Mouse (Mus musculus): ENCODE measurements at regions not wholly inside any gene's neighbourhood (a gene's known extent, or its start where the extent isn't known, plus 50 kb on each side); places are given as distances from the start of the nearest gene placed in this dataset.

- Histone ChIP-seq H3K4me1 (ENCODE audit: insufficient read depth, low read length) (peaks cover 30% of the 10 kb centered on the region), H3K9me3 (ENCODE audit: low read length) (no peaks in the 10 kb centered on the region), H3K27ac (ENCODE audit: low read length) (0 out of 2 replicates have a peak overlapping the region, but pooled peaks have one; percentile 24), H3K4me3 (ENCODE audit: low read length) (no peak overlapping the region), H3K4me2 (replicated peaks; ENCODE audit: low read depth, low read length) (no peak overlapping the region), H3K36me3 (ENCODE audit: insufficient read depth, low read length) (no peaks in the 10 kb centered on the region), H3K27me3 (ENCODE audit: insufficient read depth, low read length) (no peaks in the 10 kb centered on the region), H3K9ac (replicated peaks; ENCODE audit: low read length) (no peak overlapping the region)
- WGBS: 34% methylated on average over 1 of the region's 1 CpGs
- peak; percentile 76; the same call in 1 of the 2 replicates for ATAC-seq (ENCODE audit: low FRiP score, low TSS enrichment)
These were observed 497.9 kb downstream of the Ppargc1a start for GRCm38 (mm10) chr5:51069668-51070067.

GRCm38 (mm10) chr5:51045872-51046271 is 521.7 kb downstream of the Ppargc1a start:
- H3K9me3 ChIP-seq (ENCODE audit: low read length): no peaks in the 10 kb centered on the region
- 83% methylated on average over 2 of the region's 2 CpGs for WGBS
- no peaks in the 10 kb centered on the region for H3K36me3 ChIP-seq (ENCODE audit: insufficient read depth, low read length)

GRCm38 (mm10) chr5:51041541-51042217 is 525.8 kb downstream of the Ppargc1a start:
- Histone ChIP-seq H3K36me3 (ENCODE audit: insufficient read depth, low read length) (no peaks in the 10 kb centered on the region), H3K9ac (replicated peaks; ENCODE audit: low read length) (no peak overlapping the region), H3K27ac (ENCODE audit: low read length) (peak overlapping the region; percentile 82), H3K9me3 (ENCODE audit: low read length) (no peaks in the 10 kb centered on the region), H3K4me2 (replicated peaks; ENCODE audit: low read depth, low read length) (no peak overlapping the region), H3K4me1 (ENCODE audit: insufficient read depth, low read length) (no peaks in the 10 kb centered on the region), H3K27me3 (ENCODE audit: insufficient read depth, low read length) (no peaks in the 10 kb centered on the region), H3K4me3 (ENCODE audit: low read length) (no peak overlapping the region)
- no peak for ATAC-seq (ENCODE audit: low FRiP score, low TSS enrichment)
- WGBS: 81% methylated on average over 6 of the region's 6 CpGs

More at GRCm38 (mm10) chr5:51045872-51046271, 521.7 kb downstream of the Ppargc1a start:
- no peak for ATAC-seq (ENCODE audit: low FRiP score, low TSS enrichment)
- H3K9ac ChIP-seq (replicated peaks; ENCODE audit: low read length): no peak overlapping the region
- H3K27ac ChIP-seq (ENCODE audit: low read length): no peak overlapping the region
- no peak overlapping the region for H3K4me3 ChIP-seq (ENCODE audit: low read length)
- no peaks in the 10 kb centered on the region for H3K4me1 ChIP-seq (ENCODE audit: insufficient read depth, low read length)
- no peaks in the 10 kb centered on the region for H3K27me3 ChIP-seq (ENCODE audit: insufficient read depth, low read length)
- no peak overlapping the region for H3K4me2 ChIP-seq (replicated peaks; ENCODE audit: low read depth, low read length)

- 74% methylated on average over 6 of the region's 6 CpGs for WGBS
- H3K9me3 ChIP-seq (ENCODE audit: low read length): no peaks in the 10 kb centered on the region
- peak; percentile 40; the same call in 1 of the 2 replicates for ATAC-seq (ENCODE audit: low FRiP score, low TSS enrichment)
These were observed 526.6 kb downstream of the Ppargc1a start for GRCm38 (mm10) chr5:51040926-51041325.

GRCm38 (mm10) chr5:51040463-51040862 is 527.1 kb downstream of the Ppargc1a start:
- Histone ChIP-seq H3K9me3 (ENCODE audit: low read length) (no peaks in the 10 kb centered on the region), H3K27ac (ENCODE audit: low read length) (peak overlapping the region; percentile 82; the same call in 1 of the 2 replicates), H3K36me3 (ENCODE audit: insufficient read depth, low read length) (no peaks in the 10 kb centered on the region), H3K9ac (replicated peaks; ENCODE audit: low read length) (no peak overlapping the region), H3K4me1 (ENCODE audit: insufficient read depth, low read length) (no peaks in the 10 kb centered on the region), H3K4me2 (replicated peaks; ENCODE audit: low read depth, low read length) (no peak overlapping the region), H3K27me3 (ENCODE audit: insufficient read depth, low read length) (no peaks in the 10 kb centered on the region), H3K4me3 (ENCODE audit: low read length) (no peak overlapping the region)
- WGBS: 59% methylated on average over 6 of the region's 6 CpGs
- ATAC-seq (ENCODE audit: low FRiP score, low TSS enrichment): peak; percentile 81

More at GRCm38 (mm10) chr5:51040926-51041325, 526.6 kb downstream of the Ppargc1a start:
- H3K4me1 ChIP-seq (ENCODE audit: insufficient read depth, low read length): no peaks in the 10 kb centered on the region
- no peak overlapping the region for H3K9ac ChIP-seq (replicated peaks; ENCODE audit: low read length)
- H3K27ac ChIP-seq (ENCODE audit: low read length): peak overlapping the region; percentile 82
- H3K4me2 ChIP-seq (replicated peaks; ENCODE audit: low read depth, low read length): no peak overlapping the region
- H3K36me3 ChIP-seq (ENCODE audit: insufficient read depth, low read length): no peaks in the 10 kb centered on the region
- H3K4me3 ChIP-seq (ENCODE audit: low read length): no peak overlapping the region
- H3K27me3 ChIP-seq (ENCODE audit: insufficient read depth, low read length): no peaks in the 10 kb centered on the region

GRCm38 (mm10) chr5:51039713-51040178 is 527.8 kb downstream of the Ppargc1a start:
- peak overlapping the region; percentile 82; the same call in 1 of the 2 replicates for H3K27ac ChIP-seq (ENCODE audit: low read length)
- no peaks in the 10 kb centered on the region for H3K36me3 ChIP-seq (ENCODE audit: insufficient read depth, low read length)
- H3K4me1 ChIP-seq (ENCODE audit: insufficient read depth, low read length): no peaks in the 10 kb centered on the region
- no peak overlapping the region for H3K9ac ChIP-seq (replicated peaks; ENCODE audit: low read length)
- WGBS: 48% methylated on average over 5 of the region's 5 CpGs
- ATAC-seq (ENCODE audit: low FRiP score, low TSS enrichment): peak; percentile 94
- H3K9me3 ChIP-seq (ENCODE audit: low read length): no peaks in the 10 kb centered on the region
- no peaks in the 10 kb centered on the region for H3K27me3 ChIP-seq (ENCODE audit: insufficient read depth, low read length)
- H3K4me3 ChIP-seq (ENCODE audit: low read length): no peak overlapping the region
- H3K4me2 ChIP-seq (replicated peaks; ENCODE audit: low read depth, low read length): no peak overlapping the region

GRCm38 (mm10) chr5:51036450-51036990 is 531.0 kb downstream of the Ppargc1a start:
- Histone ChIP-seq H3K4me2 (replicated peaks; ENCODE audit: low read depth, low read length) (no peak overlapping the region), H3K27ac (ENCODE audit: low read length) (no peak overlapping the region), H3K9ac (replicated peaks; ENCODE audit: low read length) (no peak overlapping the region), H3K27me3 (ENCODE audit: insufficient read depth, low read length) (no peaks in the 10 kb centered on the region), H3K4me1 (ENCODE audit: insufficient read depth, low read length) (no peaks in the 10 kb centered on the region), H3K9me3 (ENCODE audit: low read length) (no peaks in the 10 kb centered on the region), H3K36me3 (ENCODE audit: insufficient read depth, low read length) (no peaks in the 10 kb centered on the region), H3K4me3 (ENCODE audit: low read length) (no peak overlapping the region)
- no peak for ATAC-seq (ENCODE audit: low FRiP score, low TSS enrichment)
- 78% methylated on average over 2 of the region's 2 CpGs for WGBS

GRCm38 (mm10) chr5:51028966-51029365 is 538.6 kb downstream of the Ppargc1a start:
- no peaks in the 10 kb centered on the region for H3K4me1 ChIP-seq (ENCODE audit: insufficient read depth, low read length)
- no peak overlapping the region for H3K4me3 ChIP-seq (ENCODE audit: low read length)
- peak; percentile 83 for ATAC-seq (ENCODE audit: low FRiP score, low TSS enrichment)
- H3K36me3 ChIP-seq (ENCODE audit: insufficient read depth, low read length): no peaks in the 10 kb centered on the region
- 64% methylated on average over 4 of the region's 4 CpGs for WGBS
- H3K9me3 ChIP-seq (ENCODE audit: low read length): no peaks in the 10 kb centered on the region
- H3K27ac ChIP-seq (ENCODE audit: low read length): no peak overlapping the region
- no peaks in the 10 kb centered on the region for H3K27me3 ChIP-seq (ENCODE audit: insufficient read depth, low read length)
- H3K4me2 ChIP-seq (replicated peaks; ENCODE audit: low read depth, low read length): no peak overlapping the region
- no peak overlapping the region for H3K9ac ChIP-seq (replicated peaks; ENCODE audit: low read length)

- Histone ChIP-seq H3K36me3 (ENCODE audit: insufficient read depth, low read length) (no peaks in the 10 kb centered on the region), H3K4me3 (ENCODE audit: low read length) (no peak overlapping the region), H3K9ac (replicated peaks; ENCODE audit: low read length) (no peak overlapping the region), H3K27me3 (ENCODE audit: insufficient read depth, low read length) (no peaks in the 10 kb centered on the region), H3K9me3 (ENCODE audit: low read length) (no peaks in the 10 kb centered on the region), H3K4me1 (ENCODE audit: insufficient read depth, low read length) (no peaks in the 10 kb centered on the region), H3K27ac (ENCODE audit: low read length) (no peak overlapping the region), H3K4me2 (replicated peaks; ENCODE audit: low read depth, low read length) (no peak overlapping the region)
- ATAC-seq (ENCODE audit: low FRiP score, low TSS enrichment): no peak
- WGBS: 93% methylated on average over 2 of the region's 2 CpGs
These were observed 576.5 kb downstream of the Ppargc1a start for GRCm38 (mm10) chr5:50990822-50991537.

Measured in kidney, embryonic 16.5 days (tissue).